Mouse (Mus musculus) liver, adult 2 months (tissue): ENCODE measurements around the gene Unc45a.

Experiments
- CTCF ChIP-seq: fragments of 200-500 bp; IDR thresholded peaks from 2 replicates; pipeline ENCODE4 v1.5.1; 2011; ENCODE audit warnings: low read depth, low read length, control low read depth
- POLR2A ChIP-seq: fragments of 200-500 bp; IDR thresholded peaks from 2 replicates; pipeline ENCODE4 v1.6.1; 2011; ENCODE audit warnings: low read length, control low read depth; ENCODE audit not compliant: insufficient read depth; ENCODE audit errors: extremely low read depth

DNA sequence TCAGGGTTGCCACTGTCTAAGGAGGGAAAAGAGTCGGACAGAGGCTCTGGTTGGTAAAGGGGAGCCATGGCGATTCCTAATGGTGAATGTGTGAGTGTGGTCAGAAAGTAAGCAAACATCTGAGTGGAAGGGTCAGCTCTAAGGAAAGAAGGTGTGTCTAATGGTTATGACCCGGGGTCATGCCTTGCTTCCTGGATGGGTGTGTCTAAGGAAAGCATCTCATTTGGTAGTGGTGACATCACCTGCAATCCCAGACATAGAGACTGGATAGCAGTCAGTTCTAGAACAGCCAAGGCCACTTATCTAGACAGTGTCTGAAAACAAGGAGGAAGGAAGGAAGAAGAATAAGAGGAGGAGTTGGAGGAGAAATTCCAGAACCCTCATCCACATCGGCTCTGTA is 6.0 kb downstream of the Unc45a start:
- TF ChIP-seq CTCF = no peak
- no peak for TF ChIP-seq POLR2A
